Mouse (Mus musculus) C2C12 (cell line): ENCODE results near the gene Dnajc13.

Experiments
- CEBPB ChIP-seq: IDR thresholded peaks from one replicate; pipeline ENCODE4 v1.6.1; 2011; ENCODE audit warnings: low read depth, mild to moderate bottlenecking, control low read depth, moderate library complexity
- CTCF ChIP-seq: IDR thresholded peaks from one replicate; pipeline ENCODE4 v1.5.1; 2011; ENCODE audit not compliant: control insufficient read depth, insufficient read depth, insufficient read length
- MAX ChIP-seq: IDR thresholded peaks from one replicate; pipeline ENCODE4 v1.6.1; 2011; ENCODE audit warnings: mild to moderate bottlenecking, control low read depth
- MYOD1 ChIP-seq: IDR thresholded peaks from one replicate; pipeline ENCODE4 v1.6.1; 2011; ENCODE audit warnings: low read depth; ENCODE audit not compliant: control insufficient read depth, insufficient read length
- MYOG ChIP-seq: IDR thresholded peaks from one replicate; pipeline ENCODE4 v1.6.1; 2011; ENCODE audit not compliant: control insufficient read depth, insufficient read length; ENCODE audit errors: extremely low read depth

GRCm38 (mm10) chr9:104183181-104183580 lies 79.5 kb downstream of the Dnajc13 start:
- TF ChIP-seq CTCF: no peak
- TF ChIP-seq MAX: no peak
- no peak for TF ChIP-seq MYOD1
- no peak for TF ChIP-seq MYOG
- TF ChIP-seq CEBPB: no peak
